Mouse (Mus musculus) liver, embryonic 16.5 days (tissue): ENCODE measurements around the gene Sgta. TPM values are rescaled to one million over a fixed set of nuclear protein-coding genes. Genes with fewer than 3 reads are reported as not detected.
"Not testable (repeated sequence)": the region's sequence is repeated elsewhere in the genome, so short reads cannot be mapped to it uniquely, and the experiment has no call there.

Experiments used
- ATAC-seq: fragments of 200-750 bp; cut with Nextera tagmentation; 2 replicates; pipeline ENCODE4 v1.8.0; 2017; ENCODE audit warnings: low read depth, mild to moderate bottlenecking, moderate number of reproducible peaks, moderate library complexity
- H3K27ac ChIP-seq: fragments of 300-500 bp; sonication (generic); 2 replicates; pipeline ENCODE4 v1.5.1; 2014; ENCODE audit warnings: mild to moderate bottlenecking, low read length
- H3K27me3 ChIP-seq: fragments of 300-500 bp; sonication (generic); 2 replicates; pipeline ENCODE4 v1.6.1; 2014; ENCODE audit warnings: low read depth, low read length, mixed read lengths; ENCODE audit not compliant: control insufficient read depth, insufficient read depth
- H3K36me3 ChIP-seq: fragments of 300-500 bp; sonication (generic); 2 replicates; pipeline ENCODE4 v1.6.1; 2014; ENCODE audit warnings: mild to moderate bottlenecking; ENCODE audit not compliant: control insufficient read depth, insufficient read depth
- H3K4me1 ChIP-seq: fragments of 300-500 bp; sonication (generic); 2 replicates; pipeline ENCODE4 v1.6.1; 2014; ENCODE audit warnings: low read depth, low read length, mixed read lengths; ENCODE audit not compliant: control insufficient read depth
- H3K4me2 ChIP-seq: fragments of 300-500 bp; sonication (generic); 2 replicates; pipeline ENCODE4 v1.6.1; 2014; ENCODE audit warnings: low read depth, low read length, mixed read lengths
- H3K4me3 ChIP-seq: fragments of 300-500 bp; sonication (generic); 2 replicates; pipeline ENCODE4 v1.5.1; 2014; ENCODE audit warnings: low read depth, mild to moderate bottlenecking, low read length
- H3K9ac ChIP-seq: fragments of 300-500 bp; sonication (generic); 2 replicates; pipeline ENCODE4 v1.6.1; 2014; ENCODE audit warnings: low read depth, low read length
- H3K9me3 ChIP-seq: fragments of 300-500 bp; sonication (generic); replicated peaks from 2 replicates; pipeline ENCODE4 v1.6.1; 2016; ENCODE audit warnings: low read length; ENCODE audit not compliant: control insufficient read depth
- WGBS: fragments of 180-500 bp; shearing (Covaris S2); extraction: QIAGEN DNeasy Blood & Tissue Kit; methylation state at CpG from one replicate; pipeline ENCODE4 v1.1.7; 2014; ENCODE audit not compliant: insufficient replicate concordance; 5-methylcytosine and 5-hydroxymethylcytosine counted together
- polyA plus RNA-seq: library from polyadenylated mRNA; unstranded; fragments of >200 nt; fragmentation: Nextera tagmentation; extraction: Ambion mirVana; gene quantifications from 2 replicates; pipeline ENCODE4 v1.2.1, GENCODE M21; 2015

The Sgta gene
- polyA plus RNA-seq, 1 experiment from 2014 or later, result 57.3 TPM

GRCm38 (mm10) chr10:81050645-81051044, 9.3 kb downstream of the Sgta start:
- Histone ChIP-seq H3K36me3 (peaks cover 33% of the 10 kb centered on the region), H3K9ac (no peak overlapping the region), H3K4me2 (no peak overlapping the region), H3K4me3 (no peak overlapping the region), H3K4me1 (peaks cover 2% of the 10 kb centered on the region; the same call in 1 of the 2 replicates), H3K27ac (no peak overlapping the region), H3K27me3 (no peaks in the 10 kb centered on the region), H3K9me3 (no peaks in the 10 kb centered on the region)
- no peak for ATAC-seq
- 54% methylated on average over 4 of the region's 4 CpGs for WGBS

- not testable (repeated sequence) for H3K4me1 ChIP-seq, ATAC-seq, H3K4me2 ChIP-seq, H3K27me3 ChIP-seq, H3K4me3 ChIP-seq, H3K27ac ChIP-seq, H3K9me3 ChIP-seq, H3K9ac ChIP-seq
- peaks cover 26% of the 10 kb centered on the region for H3K36me3 ChIP-seq
- 77% methylated on average over 14 of the region's 14 CpGs for WGBS
Measured at GRCm38 (mm10) chr10:81045246-81045645, 14.7 kb downstream of the Sgta start.

GRCm38 (mm10) chr10:81041458-81042175, 18.4 kb downstream of the Sgta start:
- no peak for ATAC-seq
- peaks cover 7% of the 10 kb centered on the region for H3K36me3 ChIP-seq
- WGBS, result 25% methylated on average over 13 of the region's 13 CpGs

GRCm38 (mm10) chr10:81036988-81037580, 22.9 kb downstream of the Sgta start, which contains the start of gene Slc39a3:
Slc39a3 (minus strand) TSS chr10:81037426.
- Histone ChIP-seq H3K4me3 (peak within 1 kb of the TSS; percentile 76), H3K4me2 (peak within 1 kb of the TSS; percentile 77), H3K4me1 (peaks cover 8% of the 10 kb centered on the region), H3K9ac (peak within 1 kb of the TSS; percentile 75), H3K27me3 (no peaks in the 10 kb centered on the region), H3K36me3 (no peaks in the 10 kb centered on the region), H3K9me3 (no peaks in the 10 kb centered on the region), H3K27ac (peak within 1 kb of the TSS; percentile 73)
- WGBS, result under 1% methylated on average over 35 of the region's 35 CpGs
- peak; percentile 98 for ATAC-seq

More at GRCm38 (mm10) chr10:81041458-81042175, 18.4 kb downstream of the Sgta start:
- H3K4me2 ChIP-seq, result no peak overlapping the region
- peaks cover 8% of the 10 kb centered on the region for H3K4me1 ChIP-seq
- no peaks in the 10 kb centered on the region for H3K27me3 ChIP-seq
- H3K4me3 ChIP-seq, result no peak overlapping the region
- no peak overlapping the region for H3K9ac ChIP-seq
- H3K9me3 ChIP-seq, result no peaks in the 10 kb centered on the region
- H3K27ac ChIP-seq, result no peak overlapping the region

- Histone ChIP-seq H3K4me2 (no peak overlapping the region), H3K4me3 (no peak overlapping the region), H3K9me3 (no peaks in the 10 kb centered on the region), H3K27me3 (no peaks in the 10 kb centered on the region), H3K4me1 (peaks cover 8% of the 10 kb centered on the region), H3K27ac (no peak overlapping the region), H3K36me3 (no peaks in the 10 kb centered on the region), H3K9ac (no peak overlapping the region)
- no peak for ATAC-seq
- WGBS, result 68% methylated on average over 7 of the region's 7 CpGs
Measured at GRCm38 (mm10) chr10:81036251-81036650, 23.7 kb downstream of the Sgta start.

GRCm38 (mm10) chr10:81033586-81033985, 26.4 kb downstream of the Sgta start:
- no peak overlapping the region for H3K4me2 ChIP-seq
- no peaks in the 10 kb centered on the region for H3K9me3 ChIP-seq
- no peak overlapping the region for H3K9ac ChIP-seq
- 70% methylated on average over 10 of the region's 10 CpGs for WGBS
- H3K27ac ChIP-seq, result no peak overlapping the region
- H3K4me1 ChIP-seq, result peaks cover 8% of the 10 kb centered on the region
- H3K36me3 ChIP-seq, result no peaks in the 10 kb centered on the region
- no peak overlapping the region for H3K4me3 ChIP-seq
- ATAC-seq, result no peak
- H3K27me3 ChIP-seq, result no peaks in the 10 kb centered on the region

- no peak overlapping the region for H3K27ac ChIP-seq
- H3K9me3 ChIP-seq, result no peaks in the 10 kb centered on the region
- H3K4me2 ChIP-seq, result no peak overlapping the region
- WGBS, result 66% methylated on average over 10 of the region's 10 CpGs
- no peak overlapping the region for H3K4me3 ChIP-seq
- H3K36me3 ChIP-seq, result no peaks in the 10 kb centered on the region
- no peak overlapping the region for H3K9ac ChIP-seq
- no peaks in the 10 kb centered on the region; the same call in 1 of the 2 replicates for H3K4me1 ChIP-seq
- H3K27me3 ChIP-seq, result peaks cover 19% of the 10 kb centered on the region
- no peak for ATAC-seq
Measured at GRCm38 (mm10) chr10:81029031-81029430, 30.9 kb downstream of the Sgta start.

- no peak overlapping the region for H3K4me2 ChIP-seq
- no peak overlapping the region for H3K9ac ChIP-seq
- H3K4me3 ChIP-seq, result no peak overlapping the region
- no peak for ATAC-seq
- H3K9me3 ChIP-seq, result no peaks in the 10 kb centered on the region
- H3K4me1 ChIP-seq, result no peaks in the 10 kb centered on the region; the same call in 1 of the 2 replicates
- no peaks in the 10 kb centered on the region for H3K36me3 ChIP-seq
- peaks cover 24% of the 10 kb centered on the region for H3K27me3 ChIP-seq
- H3K27ac ChIP-seq, result no peak overlapping the region
Measured at GRCm38 (mm10) chr10:81028219-81028618, 31.8 kb downstream of the Sgta start.

- Histone ChIP-seq H3K27me3 (peaks cover 29% of the 10 kb centered on the region), H3K9me3 (no peaks in the 10 kb centered on the region), H3K36me3 (no peaks in the 10 kb centered on the region), H3K27ac (no peak overlapping the region), H3K4me3 (no peak overlapping the region), H3K4me1 (no peaks in the 10 kb centered on the region; the same call in 1 of the 2 replicates), H3K9ac (no peak overlapping the region), H3K4me2 (no peak overlapping the region)
- no peak for ATAC-seq
- WGBS, result 42% methylated on average over 4 of the region's 4 CpGs
Measured at GRCm38 (mm10) chr10:81027331-81027730, 32.6 kb downstream of the Sgta start.
